Mouse (Mus musculus) c-Kit-positive CD71-negative TER-119-negative erythroid progenitor cells, embryonic 14.5 days (primary cell): Measurements from ENCODE around the gene Wdr70.

ENCODE experiments used
- DNase-seq: peaks from one replicate; pipeline ENCODE4 v3.0.0-alpha.2; 2013; ENCODE audit warnings: low read depth

The Wdr70 gene

GRCm38 (mm10) chr15:8030643-8031042 lies 68.4 kb downstream of the Wdr70 start:
- no peak for DNase-seq

GRCm38 (mm10) chr15:8027503-8027902 lies 71.5 kb downstream of the Wdr70 start:
- no peak for DNase-seq

- no peak for DNase-seq
Measured at GRCm38 (mm10) chr15:8011418-8011817, 87.6 kb downstream of the Wdr70 start.

GRCm38 (mm10) chr15:8007413-8007812 lies 91.6 kb downstream of the Wdr70 start:
- no peak for DNase-seq

- DNase-seq: no peak
Measured at GRCm38 (mm10) chr15:8006056-8006455, 93.0 kb downstream of the Wdr70 start.

- no peak for DNase-seq
Measured at GRCm38 (mm10) chr15:8005506-8005905, 93.5 kb downstream of the Wdr70 start.

GRCm38 (mm10) chr15:8003789-8004188 lies 95.2 kb downstream of the Wdr70 start:
- no peak for DNase-seq

- peak; percentile 6 for DNase-seq
Measured at GRCm38 (mm10) chr15:7998843-7999546, 100.0 kb downstream of the Wdr70 start.

GRCm38 (mm10) chr15:7998095-7998494 lies 100.9 kb downstream of the Wdr70 start:
- peak; percentile 13 for DNase-seq

GRCm38 (mm10) chr15:7993721-7994120 lies 105.3 kb downstream of the Wdr70 start:
- no peak for DNase-seq

- no peak for DNase-seq
Measured at GRCm38 (mm10) chr15:7990101-7990500, 108.9 kb downstream of the Wdr70 start.

- DNase-seq: no peak
Measured at GRCm38 (mm10) chr15:7987374-7987773, 111.6 kb downstream of the Wdr70 start.

GRCm38 (mm10) chr15:7986274-7986673 lies 112.7 kb downstream of the Wdr70 start:
- no peak for DNase-seq

- DNase-seq: no peak
Measured at GRCm38 (mm10) chr15:7978640-7979039, 120.4 kb downstream of the Wdr70 start.

- no peak for DNase-seq
Measured at GRCm38 (mm10) chr15:7976775-7977174, 122.2 kb downstream of the Wdr70 start.

GRCm38 (mm10) chr15:7974368-7974767 lies 124.6 kb downstream of the Wdr70 start:
- peak; percentile 5 for DNase-seq

- no peak for DNase-seq
Measured at GRCm38 (mm10) chr15:7972528-7972927, 126.5 kb downstream of the Wdr70 start.

- DNase-seq: no peak
Measured at GRCm38 (mm10) chr15:7962786-7963185, 136.2 kb downstream of the Wdr70 start.

- DNase-seq: no peak
Measured at GRCm38 (mm10) chr15:7961489-7961888, 137.5 kb downstream of the Wdr70 start.

- DNase-seq: no peak
Measured at GRCm38 (mm10) chr15:7956899-7957298, 142.1 kb downstream of the Wdr70 start.

GRCm38 (mm10) chr15:7950561-7950960 lies 148.4 kb downstream of the Wdr70 start:
- DNase-seq: no peak

- DNase-seq: no peak
Measured at GRCm38 (mm10) chr15:7941690-7942089, 157.3 kb downstream of the Wdr70 start.

- DNase-seq: no peak
Measured at GRCm38 (mm10) chr15:7935571-7936165, 163.3 kb downstream of the Wdr70 start.

GRCm38 (mm10) chr15:7934580-7934979 lies 164.4 kb downstream of the Wdr70 start:
- no peak for DNase-seq
